Mouse (Mus musculus) forebrain, embryonic 16.5 days (tissue): ENCODE data around the gene Vmn1r60. TPM values are rescaled to one million over a fixed set of nuclear protein-coding genes. Genes with fewer than 3 reads are reported as not detected.
"Not testable (repeated sequence)": the region's sequence is repeated elsewhere in the genome, so short reads cannot be mapped to it uniquely, and the experiment has no call there.

Experiments used
- ATAC-seq: fragments of 200-750 bp; cut with Nextera tagmentation; 2 replicates; pipeline ENCODE4 v1.8.0; 2017; ENCODE audit warnings: mild to moderate bottlenecking, moderate library complexity
- H3K27ac ChIP-seq: fragments of 300-500 bp; sonication (generic); 2 replicates; pipeline ENCODE4 v1.5.1; 2014; ENCODE audit warnings: low read length, control low read depth
- H3K27me3 ChIP-seq: fragments of 300-500 bp; sonication (generic); replicated peaks from 2 replicates; pipeline ENCODE4 v1.6.1; 2014; ENCODE audit warnings: low read length; ENCODE audit not compliant: control insufficient read depth, insufficient read depth
- H3K36me3 ChIP-seq: fragments of 300-500 bp; sonication (generic); 2 replicates; pipeline ENCODE4 v1.6.1; 2014; ENCODE audit not compliant: control insufficient read depth, insufficient read depth
- H3K4me1 ChIP-seq: fragments of 300-500 bp; sonication (generic); replicated peaks from 2 replicates; pipeline ENCODE4 v1.6.1; 2014; ENCODE audit warnings: low read length; ENCODE audit not compliant: control insufficient read depth, insufficient read depth
- H3K4me2 ChIP-seq: fragments of 300-500 bp; sonication (generic); 2 replicates; pipeline ENCODE4 v1.6.1; 2014; ENCODE audit warnings: mild to moderate bottlenecking, low read length, control low read depth
- H3K4me3 ChIP-seq: fragments of 300-500 bp; sonication (generic); replicated peaks from 2 replicates; pipeline ENCODE4 v1.5.1; 2014; ENCODE audit warnings: mild to moderate bottlenecking, low read length, control low read depth
- H3K9ac ChIP-seq: fragments of 300-500 bp; sonication (generic); replicated peaks from 2 replicates; pipeline ENCODE4 v1.6.1; 2014; ENCODE audit warnings: low read depth, low read length, control low read depth
- H3K9me3 ChIP-seq: fragments of 300-500 bp; sonication (generic); 2 replicates; pipeline ENCODE4 v1.6.1; 2016; ENCODE audit warnings: low read length; ENCODE audit not compliant: control insufficient read depth
- WGBS: fragments of 180-500 bp; shearing (Covaris S2); extraction: QIAGEN DNeasy Blood & Tissue Kit; methylation state at CpG from one replicate; pipeline ENCODE4 v1.1.7; 2014; 5-methylcytosine and 5-hydroxymethylcytosine counted together
- polyA plus RNA-seq: library from polyadenylated mRNA; unstranded; fragments of >200 nt; fragmentation: Nextera tagmentation; extraction: Ambion mirVana; gene quantifications from 2 replicates; pipeline ENCODE4 v1.2.1, GENCODE M21; 2015

Vmn1r60 gene
- polyA plus RNA-seq = not detected in 2 replicates

GRCm38 (mm10) chr7:5547217-5547616 lies at the start of gene Vmn1r60:
Gene Vmn1r60, minus strand, starts transcription at chr7:5547317.
- not testable (repeated sequence) for H3K27ac ChIP-seq, ATAC-seq, H3K4me1 ChIP-seq, H3K4me3 ChIP-seq, H3K9ac ChIP-seq, H3K4me2 ChIP-seq, H3K27me3 ChIP-seq, H3K9me3 ChIP-seq, H3K36me3 ChIP-seq
- WGBS = 84% methylated on average over 1 of the region's 1 CpGs

DNA sequence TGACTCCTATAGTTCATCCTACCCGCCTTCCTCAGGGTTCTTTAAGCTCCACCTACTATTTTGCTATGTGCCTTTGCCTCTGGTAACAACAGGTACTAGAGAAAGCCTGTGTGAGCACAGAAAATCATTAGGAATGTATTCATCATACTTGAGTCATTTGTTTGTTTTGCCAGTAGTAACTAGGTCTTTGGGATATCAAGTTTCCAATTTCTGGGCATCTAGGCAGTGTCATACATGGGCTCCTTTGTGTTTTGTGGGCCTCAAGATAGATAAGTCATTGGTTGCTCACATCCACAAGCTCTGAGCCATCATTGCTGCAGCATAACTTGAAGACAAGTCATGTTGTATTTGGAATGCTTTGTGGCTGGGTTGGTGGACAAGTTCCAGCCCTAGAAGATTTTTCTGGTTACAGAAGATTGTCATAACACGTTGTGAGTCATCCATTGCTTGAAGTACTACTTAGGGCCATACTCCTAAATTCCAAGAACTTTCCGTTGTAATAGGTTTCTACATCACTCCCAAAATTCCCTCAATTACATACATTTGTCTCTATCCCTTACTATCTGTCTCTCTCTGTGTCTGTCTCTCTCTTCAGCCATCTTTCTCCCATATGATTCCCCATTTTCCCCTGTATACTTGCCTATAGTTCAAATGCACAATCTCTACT lies 6.2 kb downstream of the Vmn1r60 start:
- not testable (repeated sequence) for H3K9me3 ChIP-seq

GRCm38 (mm10) chr7:5493856-5494255 lies 53.3 kb downstream of the Vmn1r60 start, which contains the start of gene Vmn2r28:
Gene Vmn2r28, minus strand, starts transcription at chr7:5493956.
- not testable (repeated sequence) for H3K4me1 ChIP-seq, H3K27ac ChIP-seq, H3K4me3 ChIP-seq, H3K27me3 ChIP-seq, ATAC-seq, H3K4me2 ChIP-seq, H3K36me3 ChIP-seq, H3K9me3 ChIP-seq, H3K9ac ChIP-seq

More for the DNA sequence above, 6.2 kb downstream of the Vmn1r60 start:
- 45% methylated on average over 3 of the region's 3 CpGs for WGBS
- not testable (repeated sequence) for ATAC-seq, H3K4me2 ChIP-seq, H3K27ac ChIP-seq, H3K27me3 ChIP-seq, H3K36me3 ChIP-seq, H3K4me3 ChIP-seq, H3K4me1 ChIP-seq, H3K9ac ChIP-seq

Other genes with a start within 250 kb of the Vmn1r60 start
- not detected in 2 replicates for gene Gm5065, start 196.8 kb downstream of the Vmn1r60 start, polyA plus RNA-seq
- gene Nlrp2, start 196.3 kb downstream of the Vmn1r60 start, polyA plus RNA-seq = not detected in 2 replicates
- gene Vmn1r58, start 133.9 kb downstream of the Vmn1r60 start, polyA plus RNA-seq = not detected in 2 replicates
- gene Vmn1r59, start 90.5 kb downstream of the Vmn1r60 start, polyA plus RNA-seq = not detected in 2 replicates
- gene Vmn2r28, start 53.4 kb downstream of the Vmn1r60 start, polyA plus RNA-seq = not detected in 2 replicates
- gene Vmn1r61, start 66.0 kb upstream of the Vmn1r60 start, polyA plus RNA-seq = not detected in 2 replicates
- not detected in 2 replicates for gene Vmn1r62, start 126.3 kb upstream of the Vmn1r60 start, polyA plus RNA-seq